Mouse (Mus musculus) heart, adult 18-20 months (tissue): Measurements from ENCODE around the gene Adra2a. TPM values are rescaled to one million over a fixed set of nuclear protein-coding genes. Genes with fewer than 3 reads are reported as not detected.

Experiments
- DNase-seq, 2 experiments: peaks; one replicate each; pipeline ENCODE4 v3.0.0; 2021 to 2022; ENCODE audit warnings: mixed read lengths in 1 of 2
- long read RNA-seq, 2 experiments: library from polyadenylated mRNA; stranded (forward); transcript quantifications; one replicate each; pipeline ENCODE4 v2.0.0; 2021
- total RNA-seq, 2 experiments: library from RNA; stranded (reverse); gene quantifications; 2 replicates each; pipeline ENCODE4 v1.2.3; 2021

Gene Adra2a
- total RNA-seq = under 1 TPM; 0.20 to 0.41 TPM
- long read RNA-seq, experiment 1 = 0 reads
- long read RNA-seq, experiment 2 = 0 reads

- no peak for DNase-seq
These were observed at the start of gene Adra2a for GRCm38 (mm10) chr19:54043851-54044250. TSS of gene Adra2a (plus strand) at chr19:54044151.

- DNase-seq = no peak
These were observed 49.7 kb upstream of the Adra2a start for GRCm38 (mm10) chr19:53994276-53994675.

GRCm38 (mm10) chr19:54010973-54011372 lies 33.0 kb upstream of the Adra2a start:
- DNase-seq = no peak

GRCm38 (mm10) chr19:54014999-54015398 lies 29.0 kb upstream of the Adra2a start:
- DNase-seq = no peak

GRCm38 (mm10) chr19:54015503-54015902 lies 28.4 kb upstream of the Adra2a start:
- DNase-seq = no peak

- no peak for DNase-seq
These were observed 8.9 kb upstream of the Adra2a start for GRCm38 (mm10) chr19:54035100-54035499.

- no peak for DNase-seq
These were observed 4.5 kb upstream of the Adra2a start for GRCm38 (mm10) chr19:54039441-54039840.

- DNase-seq = no peak
These were observed 3.5 kb upstream of the Adra2a start for GRCm38 (mm10) chr19:54040356-54041028.

GRCm38 (mm10) chr19:54041029-54041367 lies 3.0 kb upstream of the Adra2a start:
- no peak for DNase-seq

GRCm38 (mm10) chr19:54044507-54045371 lies 788 bp downstream of the Adra2a start:
- peak; percentile 22 to 71 for DNase-seq

GRCm38 (mm10) chr19:54045412-54045811 lies 1.5 kb downstream of the Adra2a start:
- peak in 1 of 2 experiments; percentile 22 for DNase-seq

GRCm38 (mm10) chr19:54045931-54046683 lies 2.2 kb downstream of the Adra2a start:
- DNase-seq = peak; percentile 20 to 28

GRCm38 (mm10) chr19:54046684-54047070 lies 2.7 kb downstream of the Adra2a start:
- no peak for DNase-seq

- no peak for DNase-seq
These were observed 3.6 kb downstream of the Adra2a start for GRCm38 (mm10) chr19:54047386-54048050.

GRCm38 (mm10) chr19:54048161-54048885 lies 4.4 kb downstream of the Adra2a start:
- DNase-seq = no peak

GRCm38 (mm10) chr19:54051651-54052050 lies 7.7 kb downstream of the Adra2a start:
- no peak for DNase-seq

GRCm38 (mm10) chr19:54055845-54056244 lies 11.9 kb downstream of the Adra2a start:
- no peak for DNase-seq

GRCm38 (mm10) chr19:54068447-54068846 lies 24.5 kb downstream of the Adra2a start:
- no peak for DNase-seq

- DNase-seq = peak; percentile 12 to 32
These were observed 26.6 kb downstream of the Adra2a start for GRCm38 (mm10) chr19:54070521-54070920.

- peak; percentile 13 to 50 for DNase-seq
These were observed 28.4 kb downstream of the Adra2a start for GRCm38 (mm10) chr19:54072233-54072800.
